Mouse (Mus musculus): Measurements from ENCODE around the gene Srxn1. TPM values are rescaled to one million over a fixed set of nuclear protein-coding genes. Genes with fewer than 3 reads are reported as not detected.

The Srxn1 gene
- total RNA-seq, 2 experiments from 2014 or later, result 9.8 to 11.9 TPM

DNA sequence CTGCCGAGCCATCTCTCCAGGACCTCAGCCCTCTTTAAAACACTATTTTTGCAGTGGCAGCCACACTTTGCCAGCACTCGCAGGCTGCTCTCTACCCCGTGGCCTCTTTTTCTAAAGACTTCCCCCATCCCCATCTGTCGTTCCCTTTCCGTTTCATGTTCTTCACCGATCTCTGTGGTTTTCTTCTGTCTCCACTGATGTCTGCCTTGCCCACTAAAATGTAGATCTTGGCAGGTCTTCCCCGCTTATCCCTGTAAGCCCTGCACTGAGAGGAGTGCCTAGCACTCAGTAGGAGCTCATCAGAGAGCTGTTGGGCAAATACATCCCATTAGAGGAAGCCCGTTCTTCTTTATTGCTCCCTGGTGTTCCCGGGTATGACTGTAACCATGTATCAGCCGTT is 7.7 kb downstream of the Srxn1 start:
- intact Hi-C loops (cut with DNase I), result loop anchor here (1.0 to 2.0 kb wide), 2 partner anchors 84 kb away; no protein-coding TSS in a partner anchor
- no peak for DNase-seq

GRCm38 (mm10) chr2:152114057-152114975 is 9.0 kb downstream of the Srxn1 start:
- DNase-seq, result no peak
- intact Hi-C loops (cut with DNase I), result loop anchor here (2.0 kb wide), 1 partner anchor 26 kb away; no protein-coding TSS in a partner anchor

DNA sequence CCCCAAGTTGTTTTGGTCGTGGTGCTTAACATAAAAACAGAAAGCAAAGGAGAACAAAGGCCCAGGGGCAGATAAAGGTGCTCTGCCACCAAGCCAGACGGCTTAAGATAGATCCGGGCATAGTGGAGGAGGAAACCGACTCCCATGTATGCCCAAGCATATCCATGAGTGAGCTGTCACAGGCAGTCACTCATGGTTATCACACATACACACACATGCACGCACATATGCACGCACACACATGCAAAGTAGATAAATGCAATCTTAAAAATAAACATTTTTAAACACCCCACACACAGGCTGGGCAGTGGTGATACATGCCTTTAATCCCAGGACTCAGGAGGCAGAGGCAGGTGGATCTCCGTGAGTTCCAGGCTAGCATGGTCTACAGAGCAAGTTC is 12.4 kb downstream of the Srxn1 start:
- DNase-seq, result no peak
- intact Hi-C loops (cut with DNase I), result no loop called here

DNA sequence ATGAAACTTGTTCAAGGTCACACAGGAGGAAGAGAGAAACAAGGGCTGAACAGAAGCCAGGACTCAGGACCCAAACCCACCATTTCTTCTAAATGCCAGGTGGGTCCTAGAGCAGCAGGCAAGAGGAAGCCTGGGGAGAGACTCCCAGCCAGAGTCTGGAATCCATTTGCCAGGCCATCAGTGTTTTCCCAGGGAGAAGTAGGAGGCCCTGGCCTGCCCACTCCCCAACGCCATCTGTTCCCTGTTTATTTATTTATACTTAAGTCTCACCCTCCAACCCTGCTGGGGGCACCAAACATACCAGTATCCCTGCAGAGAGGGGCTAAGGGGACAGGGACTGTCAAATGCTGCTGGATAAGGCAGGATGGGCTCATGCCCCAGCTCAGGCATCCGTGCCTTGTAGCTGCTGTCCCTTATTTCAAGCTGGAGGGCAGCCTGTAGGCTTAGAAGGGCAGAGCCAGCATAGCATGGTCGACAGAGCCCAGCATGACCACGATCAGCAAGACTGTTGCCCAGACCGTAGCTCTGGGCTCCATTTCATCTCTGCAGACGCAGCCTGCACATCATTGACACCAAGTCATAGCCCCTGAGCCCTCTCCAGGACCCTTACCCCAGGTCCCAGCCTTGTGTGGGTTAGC is 14.0 kb downstream of the Srxn1 start:
- DNase-seq, result no peak
- intact Hi-C loops (cut with DNase I), result no loop called here

DNA sequence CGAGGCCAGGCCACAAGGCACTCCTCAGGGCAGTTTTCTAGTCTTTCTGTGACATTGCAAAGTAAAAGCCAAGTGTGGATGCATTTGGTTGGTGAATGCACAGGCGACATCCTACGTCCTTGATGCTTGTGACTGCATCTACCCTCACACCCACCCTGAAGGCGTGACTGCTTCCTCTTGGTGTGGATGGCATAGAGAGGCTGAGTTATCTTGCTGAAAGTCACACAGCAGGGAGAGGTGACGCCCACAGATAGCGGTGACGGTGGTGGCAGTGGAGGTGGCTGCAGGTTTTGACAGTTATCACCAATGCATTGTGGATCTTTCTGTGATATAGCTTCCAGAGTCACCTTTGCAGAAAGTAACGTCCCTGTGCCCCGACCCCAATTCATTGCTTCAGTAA is 17.6 kb downstream of the Srxn1 start:
- intact Hi-C loops (cut with DNase I), result no loop called here
- DNase-seq, result no peak

GRCm38 (mm10) chr2:152128597-152128996 is 23.3 kb downstream of the Srxn1 start:
- intact Hi-C loops (cut with DNase I), result no loop called here
- DNase-seq, result no peak

DNA sequence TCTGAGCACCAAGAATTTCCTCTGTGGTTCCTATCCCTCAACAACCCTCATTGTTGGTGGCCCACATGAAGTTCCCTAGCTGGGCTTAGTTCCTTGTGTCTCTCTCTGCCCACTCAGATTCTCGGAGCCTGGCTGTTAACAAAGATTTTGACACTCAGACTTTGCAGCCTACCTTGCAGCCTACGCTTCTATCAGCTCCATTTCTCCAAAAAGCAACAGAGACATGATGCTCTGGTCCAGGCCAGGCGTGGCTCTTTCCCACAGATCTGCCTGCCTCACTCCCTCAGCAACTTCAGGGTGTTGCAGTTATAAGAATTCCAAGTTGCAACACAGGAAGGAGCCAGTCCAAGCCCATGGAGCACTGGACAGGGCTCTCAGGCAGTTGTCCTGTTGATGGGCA is 24.5 kb downstream of the Srxn1 start:
- intact Hi-C loops (cut with DNase I), result no loop called here
- no peak for DNase-seq

DNA sequence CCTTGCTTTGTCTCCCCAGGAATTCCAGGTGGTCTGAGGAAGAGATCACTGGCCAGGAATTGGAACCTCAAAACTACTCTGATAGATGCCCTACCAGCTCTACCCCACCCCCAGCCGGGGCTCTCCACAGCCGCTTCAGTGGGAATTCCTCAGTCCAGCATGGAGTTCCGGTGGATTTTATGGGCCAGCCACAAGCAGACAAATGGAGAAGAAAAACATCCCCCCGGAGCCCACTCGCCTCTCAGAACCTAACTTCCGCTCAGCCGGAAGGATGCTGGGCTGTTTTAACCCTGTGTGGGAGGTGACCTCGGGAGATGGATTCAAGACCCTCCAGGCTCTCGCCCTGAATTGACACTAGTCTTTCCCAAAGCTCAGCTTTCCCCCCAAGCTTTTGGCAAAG is 26.7 kb downstream of the Srxn1 start:
- intact Hi-C loops (cut with DNase I), result no loop called here

DNA sequence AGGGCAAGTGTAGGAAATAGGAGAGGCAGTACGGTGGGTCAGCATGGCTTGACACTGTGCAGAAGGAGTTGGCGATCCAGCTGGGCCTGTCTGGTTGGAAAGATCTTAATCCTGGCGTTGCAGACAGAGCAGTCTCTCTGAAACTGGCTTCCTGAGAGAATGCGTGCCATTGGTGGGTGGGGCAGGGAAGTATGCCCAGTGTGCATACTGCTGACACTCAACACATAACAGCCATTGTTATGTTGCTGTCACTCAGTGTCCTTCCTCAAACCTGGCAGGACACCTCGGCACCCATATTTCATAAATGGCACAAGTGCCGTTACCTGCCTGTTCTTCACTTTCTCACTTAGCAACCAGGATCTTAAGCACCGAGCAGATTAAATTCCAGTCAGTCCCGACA is 27.4 kb downstream of the Srxn1 start:
- no peak for DNase-seq
- intact Hi-C loops (cut with DNase I), result no loop called here

More for the DNA sequence above, 26.7 kb downstream of the Srxn1 start:
- DNase-seq, result no peak

DNA sequence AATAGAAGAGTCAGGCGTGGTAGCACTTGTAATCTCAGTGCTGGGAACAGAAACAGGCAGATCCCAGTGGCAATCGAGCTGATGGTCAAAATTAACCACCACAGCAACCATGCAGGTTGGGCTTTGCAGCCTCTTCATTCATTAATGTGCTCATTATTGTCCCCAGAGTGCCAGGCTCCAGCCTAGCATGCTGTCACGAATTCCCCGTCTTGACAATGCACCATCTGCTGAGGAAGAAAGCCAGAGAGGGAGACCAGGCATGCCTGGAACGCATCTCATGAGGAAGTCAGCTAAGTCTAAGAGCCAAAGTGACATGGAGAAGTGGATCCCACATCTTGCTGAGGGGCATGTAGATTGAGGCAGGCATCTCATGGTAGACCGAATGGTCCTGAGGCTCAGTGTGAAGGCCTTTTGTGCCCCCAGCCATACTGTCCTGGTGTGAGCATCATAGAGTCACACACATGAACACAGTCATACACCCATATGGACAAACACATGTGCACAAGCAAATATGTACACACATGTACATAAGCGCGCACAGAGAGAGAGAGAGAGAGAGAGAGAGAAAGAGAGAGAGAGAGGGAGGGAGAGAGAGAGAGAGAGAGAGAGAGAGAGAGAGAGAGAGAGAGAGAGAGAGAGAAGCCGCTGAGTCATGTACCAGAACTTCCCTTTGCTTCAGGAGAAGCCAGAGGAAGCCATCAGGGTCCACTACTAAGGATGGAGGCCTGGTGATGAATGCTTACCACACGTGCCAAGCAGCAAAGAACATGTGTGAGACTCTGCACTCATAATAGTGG is 34.1 kb downstream of the Srxn1 start:
- intact Hi-C loops (cut with DNase I), result no loop called here

GRCm38 (mm10) chr2:152140941-152141340 is 35.6 kb downstream of the Srxn1 start:
- intact Hi-C loops (cut with DNase I), result loop anchor here (2.0 kb wide), 1 partner anchor 26 kb away; no protein-coding TSS in a partner anchor
- DNase-seq, result no peak

More for the DNA sequence above, 34.1 kb downstream of the Srxn1 start:
- DNase-seq, result no peak

DNA sequence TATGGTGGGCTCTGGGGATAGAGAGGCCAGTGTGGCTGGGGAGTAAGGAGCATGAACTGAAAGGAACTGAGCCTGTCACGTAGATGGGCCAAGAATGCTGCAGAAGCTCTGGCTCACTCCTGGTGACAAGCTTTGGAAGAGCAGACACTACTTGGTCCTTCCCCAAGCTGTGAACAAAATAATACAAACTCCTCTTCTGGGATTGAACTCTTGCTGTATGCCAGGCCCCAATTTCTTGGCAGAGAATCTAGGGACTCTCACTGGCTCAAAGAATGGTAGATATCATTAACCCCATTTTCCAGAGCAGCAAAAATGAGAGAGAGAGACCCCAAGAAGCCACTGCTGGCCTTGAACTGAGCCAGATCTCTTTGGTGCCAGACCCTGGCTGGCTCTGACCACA is 36.2 kb downstream of the Srxn1 start:
- intact Hi-C loops (cut with DNase I), result loop anchor here (2.0 kb wide), 1 partner anchor 27 kb away; no protein-coding TSS in a partner anchor

DNA sequence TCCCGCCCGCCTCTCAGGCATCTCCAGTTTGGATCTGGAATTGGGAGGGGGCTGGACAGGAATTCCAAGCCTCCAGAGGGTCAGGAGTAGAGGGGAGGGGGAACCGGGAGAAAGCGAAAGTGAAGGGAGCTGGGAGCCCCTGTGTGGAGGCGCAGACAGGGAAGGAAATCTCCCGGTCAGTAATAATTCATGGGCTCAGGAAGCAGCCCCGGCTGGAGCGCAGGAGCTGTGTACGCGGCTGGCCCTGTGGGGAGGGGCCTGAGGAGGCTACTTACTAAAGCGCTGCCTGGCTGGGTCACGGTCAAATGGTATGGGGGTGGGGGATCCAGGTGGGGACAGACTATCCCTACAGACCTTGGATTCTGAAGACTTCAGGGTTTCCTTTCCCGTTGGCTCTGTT is 36.7 kb downstream of the Srxn1 start:
- peak; percentile 42 to 54 for DNase-seq
- intact Hi-C loops (cut with DNase I), result loop anchor here (2.0 kb wide), 1 partner anchor 55 kb away; no protein-coding TSS in a partner anchor

More for the DNA sequence above, 36.2 kb downstream of the Srxn1 start:
- no peak for DNase-seq

- no peak for DNase-seq
- intact Hi-C loops (cut with DNase I), result loop anchor here (2.0 kb wide), 1 partner anchor 54 kb away; no protein-coding TSS in a partner anchor
Measured at GRCm38 (mm10) chr2:152142571-152142970, 37.3 kb downstream of the Srxn1 start.

GRCm38 (mm10) chr2:152143279-152144157 is 38.2 kb downstream of the Srxn1 start, which contains the start of gene Tcf15:
Tcf15 (plus strand) TSS chr2:152143561.
- peak; percentile 82 to 88 for DNase-seq
- intact Hi-C loops (cut with DNase I), result loop anchor here (1.0 to 2.0 kb wide), 2 partner anchors 36 to 53 kb away; no protein-coding TSS in a partner anchor

DNA sequence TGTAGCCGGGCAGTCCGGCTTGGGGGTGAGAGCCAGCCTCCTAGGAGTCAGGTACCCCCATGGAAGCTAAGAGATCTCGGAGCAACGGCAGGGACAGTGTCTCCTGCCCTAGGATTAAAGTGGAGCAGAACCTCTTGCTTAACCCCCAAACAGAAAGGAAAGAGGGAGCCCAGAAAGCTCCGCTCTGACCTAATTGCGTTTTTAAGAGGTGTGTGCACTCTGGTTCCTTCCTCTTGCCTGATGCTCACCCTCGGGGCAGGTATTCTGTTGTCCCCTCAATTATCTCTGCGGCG is 38.8 kb downstream of the Srxn1 start:
- DNase-seq, result no peak

DNA sequence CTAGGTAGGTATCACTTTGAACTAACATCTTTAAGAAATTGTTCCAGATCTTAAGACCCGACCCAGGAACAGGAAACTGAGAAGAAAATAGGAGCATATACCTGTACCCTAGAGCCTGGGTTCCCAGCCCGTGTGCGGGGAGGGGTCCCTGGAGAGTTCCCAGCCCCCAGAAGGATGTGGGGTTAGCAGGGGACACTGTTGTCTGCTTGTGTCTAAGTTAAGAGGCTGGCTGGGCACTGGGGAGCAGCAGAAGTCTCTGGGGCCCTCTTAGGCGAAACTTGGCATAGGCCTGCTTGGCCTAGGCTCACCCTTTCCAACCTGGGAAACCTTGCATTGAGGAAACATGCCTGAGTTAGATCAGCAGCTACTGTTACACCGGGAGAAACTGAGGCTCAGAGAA is 39.2 kb downstream of the Srxn1 start:
- intact Hi-C loops (cut with DNase I), result loop anchor here (1.0 kb wide), 1 partner anchor 35 kb away; no protein-coding TSS in a partner anchor

More for the DNA sequence above, 38.8 kb downstream of the Srxn1 start:
- intact Hi-C loops (cut with DNase I), result loop anchor here (1.0 kb wide), 1 partner anchor 35 kb away; no protein-coding TSS in a partner anchor

DNA sequence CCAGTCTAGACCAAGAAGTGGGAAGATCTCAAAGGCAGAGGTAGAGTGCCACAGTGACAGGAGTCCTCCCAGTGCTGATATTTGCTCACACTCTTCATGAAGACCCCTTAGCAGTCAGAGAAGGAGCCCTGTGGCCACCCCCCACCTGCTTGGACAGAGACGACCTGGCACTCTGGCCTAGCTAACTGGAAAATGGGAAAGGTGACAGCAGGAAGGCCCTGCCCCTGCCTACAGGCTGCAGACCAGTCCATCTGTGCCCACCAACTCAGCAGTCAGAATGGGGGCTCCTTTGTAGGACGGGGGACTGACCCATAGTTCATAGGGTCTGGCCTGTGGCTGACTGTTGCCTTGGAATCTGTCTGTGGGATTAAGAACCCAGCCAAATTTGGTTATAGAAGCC is 40.4 kb downstream of the Srxn1 start:
- intact Hi-C loops (cut with DNase I), result no loop called here
- no peak for DNase-seq

More for the DNA sequence above, 39.2 kb downstream of the Srxn1 start:
- DNase-seq, result no peak

DNA sequence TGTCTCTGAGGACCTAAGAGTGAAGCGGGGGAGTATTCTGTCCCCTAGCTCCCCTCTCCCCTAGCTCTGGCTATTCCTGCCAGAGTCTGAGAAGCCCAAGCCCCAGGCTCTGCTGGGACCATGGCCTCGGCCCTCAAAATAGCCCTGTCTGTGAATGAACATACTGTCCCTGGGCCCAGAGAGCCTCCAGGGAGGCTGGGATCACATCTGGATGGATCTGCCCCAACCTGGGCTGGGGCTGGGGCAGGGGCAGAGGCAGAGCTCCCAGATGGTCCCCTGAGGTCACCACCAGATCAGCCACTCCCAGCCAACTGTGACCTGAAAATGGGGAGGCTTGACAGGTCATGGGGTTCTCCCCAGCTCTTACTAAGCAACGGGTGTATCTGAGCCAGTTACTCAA is 41.8 kb downstream of the Srxn1 start:
- DNase-seq, result peak in 1 of 2 experiments; percentile 18
- intact Hi-C loops (cut with DNase I), result no loop called here
